Comparison of ENCODE assay signal across 15 mouse cellular contexts in the genomic region with DNA sequence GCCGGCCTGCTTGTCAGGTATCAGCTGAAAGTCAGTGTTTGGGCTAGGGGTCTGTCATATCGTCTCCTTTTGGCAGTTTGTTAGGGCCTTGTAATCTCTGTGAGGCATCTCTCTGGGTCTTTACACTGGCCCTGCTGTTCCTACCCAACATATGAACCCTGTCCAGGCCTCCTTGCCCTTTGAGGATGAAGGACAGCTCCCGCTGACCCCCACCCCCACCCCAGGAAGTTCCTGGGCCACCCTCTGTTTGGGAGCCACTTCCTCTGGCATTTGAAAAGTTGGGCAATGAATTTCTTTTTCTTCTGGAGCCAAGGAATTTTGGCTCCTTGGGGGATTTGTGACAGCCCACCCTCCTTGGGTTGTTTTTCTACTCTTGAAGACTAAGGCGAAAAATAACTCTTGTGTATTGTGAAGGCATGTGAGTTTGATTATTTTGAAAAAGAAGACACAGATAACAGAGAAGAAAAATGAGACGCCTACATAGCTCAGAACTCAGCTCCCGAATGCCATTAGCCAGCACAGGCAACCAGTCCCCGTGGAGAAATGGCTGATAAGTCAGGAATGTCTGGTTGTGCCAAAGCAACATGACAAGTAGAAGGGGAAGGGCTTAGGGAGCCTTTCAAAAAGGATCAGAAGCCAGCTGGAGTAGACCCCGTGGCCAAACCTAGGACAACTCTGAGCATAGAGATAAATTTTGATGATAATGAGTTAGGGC.
DNase-seq lines count a peak whose midpoint lies in the region; ATAC-seq and TF ChIP-seq lines count a peak whose summit lies in the region.
"Had no signal": no experiment of that assay in that cellular context is flagged by ENCODE, and none has a peak within 500 bp of the region (broad histone marks: within the 10 kb centered on the region; RNA-seq: fewer than 3 reads in every experiment).

No protein-coding gene starts in this region.

- H3K9me3 ChIP-seq in heart, embryonic 12.5 days (replicated peaks) = peaks cover 5% of the 10 kb centered on the region
- no peaks in the 10 kb centered on the region for H3K9me3 ChIP-seq in lung, embryonic 16.5 days (ENCODE audit: control insufficient read depth, low read length)

- no peak for TF ChIP-seq POLR2A in kidney, adult 2 months (IDR thresholded peaks at IDR 0.05; ENCODE audit: low read depth, low read length)

- H3K27me3 ChIP-seq in kidney, adult 2 months (replicated peaks; ENCODE audit: control insufficient read depth, insufficient read depth, low read length) = no peaks in the 10 kb centered on the region
- no peaks in the 10 kb centered on the region for H3K27me3 ChIP-seq in heart, embryonic 12.5 days (replicated peaks)
- no peaks in the 10 kb centered on the region for H3K27me3 ChIP-seq in lung, embryonic 16.5 days (ENCODE audit: control insufficient read depth, insufficient read depth, low read depth, low read length)
- H3K27me3 ChIP-seq: forebrain, embryonic 12.5 days had no signal

- peak; percentile 21 for DNase-seq in kidney, adult 2 months
- DNase-seq in kidney, adult 11 months = no peak
- DNase-seq in heart, adult 18-20 months = peak; percentile 51 to 67
- no peak for DNase-seq in c-Kit-positive CD71-positive TER-119-positive erythroid progenitor cells, embryonic 14.5 days (ENCODE audit: low spot score)
- DNase-seq in frontal cortex, postnatal 36 days (ENCODE audit: low spot score in 2 of 2) = no peak
- DNase-seq in ovary, adult 18-20 months (ENCODE audit: low spot score) = no peak
- DNase-seq: cerebellum, postnatal 10 days; gastrocnemius, adult 2 months; kidney, postnatal 10 days; spleen, adult 18-20 months had no signal

- H3K4me1 ChIP-seq in kidney, adult 2 months (ENCODE audit: control insufficient read depth, insufficient read depth, low read length) = peaks cover 5% of the 10 kb centered on the region; the same call in 1 of the 2 replicates
- H3K4me1 ChIP-seq in heart, embryonic 12.5 days (replicated peaks) = peaks cover 29% of the 10 kb centered on the region
- H3K4me1 ChIP-seq in lung, embryonic 16.5 days (replicated peaks; ENCODE audit: control insufficient read depth, insufficient read depth, low read length) = peaks cover 10% of the 10 kb centered on the region
- H3K4me1 ChIP-seq: forebrain, embryonic 12.5 days had no signal

- no peak overlapping the region for H3K27ac ChIP-seq in kidney, adult 2 months (ENCODE audit: insufficient read depth, low read depth, low read length)
- peak overlapping the region; percentile 86 for H3K27ac ChIP-seq in heart, embryonic 12.5 days (ENCODE audit: poor library complexity, severe bottlenecking)
- peak overlapping the region; percentile 47 for H3K27ac ChIP-seq in lung, embryonic 16.5 days (ENCODE audit: low read length)
- H3K27ac ChIP-seq: forebrain, embryonic 12.5 days; gastrocnemius, adult 2 months had no signal

- H3K9ac ChIP-seq in heart, embryonic 12.5 days = no peak overlapping the region
- no peak overlapping the region for H3K9ac ChIP-seq in lung, embryonic 16.5 days (ENCODE audit: low read length)
- H3K9ac ChIP-seq: forebrain, embryonic 12.5 days had no signal

- ATAC-seq in heart, embryonic 12.5 days (ENCODE audit: insufficient number of reproducible peaks, low FRiP score) = peak; percentile 55
- ATAC-seq in lung, embryonic 16.5 days (ENCODE audit: low read depth) = peak; percentile 88
- ATAC-seq: activated CD4-positive, CD25-positive, alpha-beta regulatory T cell, adult 4 months had no signal

- no peak overlapping the region; the same call in 1 of the 2 replicates for H3K4me2 ChIP-seq in heart, embryonic 12.5 days
- H3K4me2 ChIP-seq in lung, embryonic 16.5 days (ENCODE audit: low read depth, low read length) = no peak overlapping the region
- H3K4me2 ChIP-seq: forebrain, embryonic 12.5 days; liver, embryonic 11.5 days had no signal

- 61% methylated on average over 8 of the region's 8 CpGs for WGBS in kidney, adult 2 months
- WGBS in heart, embryonic 12.5 days = 7% methylated on average over 8 of the region's 8 CpGs
- 22% methylated on average over 8 of the region's 8 CpGs for WGBS in lung, embryonic 16.5 days

- no peak for TF ChIP-seq CTCF in kidney, adult 2 months (conservative IDR thresholded peaks at IDR 0.05; ENCODE audit: insufficient read depth, insufficient read length, low read depth, low read length)

- H3K36me3 ChIP-seq in kidney, adult 2 months (ENCODE audit: control insufficient read depth, insufficient read depth, low read length) = no peaks in the 10 kb centered on the region
- no peaks in the 10 kb centered on the region for H3K36me3 ChIP-seq in heart, embryonic 12.5 days
- no peaks in the 10 kb centered on the region for H3K36me3 ChIP-seq in lung, embryonic 16.5 days (ENCODE audit: control insufficient read depth, insufficient read depth, low read length)
- H3K36me3 ChIP-seq: forebrain, embryonic 12.5 days had no signal

- H3K4me3 ChIP-seq in kidney, adult 2 months (ENCODE audit: insufficient read depth, low read depth, low read length) = no peak overlapping the region
- no peak overlapping the region for H3K4me3 ChIP-seq in heart, embryonic 12.5 days
- H3K4me3 ChIP-seq in lung, embryonic 16.5 days (ENCODE audit: low read length) = no peak overlapping the region
- H3K4me3 ChIP-seq: forebrain, embryonic 12.5 days; gastrocnemius, adult 2 months had no signal

Comparison
In these comparisons a context has a peak if more than half of its experiments do, and no peak if none do; other contexts are left out.
1. DNase-seq: peak in kidney, adult 2 months (single experiment) and heart, adult 18-20 months (2 of 2); none in kidney, adult 11 months (single experiment), c-Kit-positive CD71-positive TER-119-positive erythroid progenitor cells, embryonic 14.5 days (single experiment), frontal cortex, postnatal 36 days (0 of 2) and ovary, adult 18-20 months (single experiment).